Mouse (Mus musculus): Measurements from ENCODE around the gene Hivep1.

- TF ChIP-seq POLR2A (IDR thresholded peaks at IDR 0.05; ENCODE audit: insufficient read length, low read depth) (no peak), E2F4 (IDR thresholded peaks at IDR 0.05; ENCODE audit: insufficient read depth) (no peak), MYOG (IDR thresholded peaks at IDR 0.05; ENCODE audit: control insufficient read depth in 1 of 3, insufficient read depth in 1 of 3, insufficient read length in 2 of 3, low read depth in 2 of 3) (no peak), TCF12 (IDR thresholded peaks at IDR 0.05; ENCODE audit: insufficient read depth, poor library complexity, severe bottlenecking) (no peak), CEBPB (IDR thresholded peaks at IDR 0.05; ENCODE audit: insufficient read depth, poor library complexity, severe bottlenecking) (no peak)
These were observed 36.5 kb downstream of the Hivep1 start for GRCm38 (mm10) chr13:42088339-42088738.
